Comparison of ENCODE assay signal across 11 mouse cellular contexts in the genomic region with DNA sequence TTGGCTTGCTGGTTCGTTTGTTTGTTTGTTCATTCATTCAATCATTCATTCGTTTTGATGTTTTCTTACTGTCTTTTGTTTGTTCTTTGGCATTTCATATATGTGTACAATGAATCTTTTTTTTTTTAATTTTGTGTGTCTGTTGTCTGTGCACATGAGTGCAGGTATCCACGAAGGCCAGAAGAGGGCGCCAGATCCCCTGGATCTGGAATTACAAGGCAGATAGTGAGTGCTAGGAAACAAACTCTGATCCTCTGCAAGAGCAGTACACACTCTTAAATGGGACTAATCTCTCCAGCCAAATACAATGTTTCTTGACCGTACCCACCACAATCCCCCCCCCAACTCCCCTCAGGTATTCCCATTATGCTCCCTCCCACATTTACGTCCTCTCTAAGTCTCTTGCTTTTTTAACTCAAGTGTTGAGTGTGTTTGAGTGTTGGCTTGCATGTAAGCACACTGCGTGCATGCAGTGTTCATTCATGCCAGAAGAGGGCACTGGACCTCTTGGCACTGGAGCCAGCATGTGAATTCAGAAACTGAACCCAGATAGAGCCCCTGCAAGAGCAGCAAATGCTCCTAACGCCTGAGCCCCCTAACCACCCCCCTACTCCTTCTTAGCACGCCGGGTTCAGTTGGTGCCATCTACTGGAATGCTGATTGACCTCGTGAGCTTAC. TPM values are rescaled to one million over a fixed set of nuclear protein-coding genes. Genes with fewer than 3 reads are reported as not detected.
DNase-seq lines count a peak whose midpoint lies in the region; ATAC-seq and TF ChIP-seq lines count a peak whose summit lies in the region.
"Had no signal": no experiment of that assay in that cellular context is flagged by ENCODE, and none has a peak within 500 bp of the region (broad histone marks: within the 10 kb centered on the region; RNA-seq: fewer than 3 reads in every experiment).

No protein-coding gene starts in this region.

- H3K9ac ChIP-seq in liver, adult 2 months (ENCODE audit: low read depth, low read length): no peak overlapping the region
- no peak overlapping the region for H3K9ac ChIP-seq in liver, embryonic 11.5 days (ENCODE audit: low read depth, low read length)
- H3K9ac ChIP-seq in ES-E14 (ENCODE audit: insufficient read depth, low read depth, low read length, poor library complexity, severe bottlenecking): no peak overlapping the region
- H3K9ac ChIP-seq in liver, embryonic 14.5 days (replicated peaks): no peak overlapping the region
- H3K9ac ChIP-seq: heart, embryonic 15.5 days had no signal

- TF ChIP-seq CTCF in liver, adult 2 months (IDR thresholded peaks at IDR 0.05; ENCODE audit: low read depth, low read length): peak; percentile 54
- TF ChIP-seq CTCF in liver, embryonic 14.5 days (IDR thresholded peaks at IDR 0.05; ENCODE audit: low read depth): peak; percentile 64

- no peak overlapping the region for H3K4me3 ChIP-seq in liver, adult 2 months (ENCODE audit: insufficient read depth, low read depth, low read length)
- H3K4me3 ChIP-seq in liver, embryonic 11.5 days (ENCODE audit: low read depth, low read length): no peak overlapping the region
- no peak overlapping the region for H3K4me3 ChIP-seq in ES-E14 (ENCODE audit: insufficient read depth in 1 of 2, low read depth in 1 of 2, low read length in 2 of 2, poor library complexity in 1 of 2, severe bottlenecking in 1 of 2)
- H3K4me3 ChIP-seq in liver, embryonic 14.5 days (ENCODE audit: insufficient read depth in 1 of 2, low read depth in 2 of 2, low read length in 2 of 2): no peak overlapping the region
- H3K4me3 ChIP-seq: heart, embryonic 15.5 days; megakaryocyte, embryonic 14.5 days; myocyte had no signal

- no peaks in the 10 kb centered on the region for H3K79me2 ChIP-seq in liver, adult 2 months (ENCODE audit: control insufficient read depth, insufficient read depth, low read length)

- H3K27ac ChIP-seq in liver, adult 2 months (replicated peaks; ENCODE audit: insufficient read depth, low read depth, low read length): no peak overlapping the region
- H3K27ac ChIP-seq in liver, embryonic 11.5 days (ENCODE audit: low read depth, low read length): no peak overlapping the region
- no peak overlapping the region for H3K27ac ChIP-seq in ES-E14 (ENCODE audit: insufficient read depth, low read depth, low read length, poor library complexity, severe bottlenecking)
- H3K27ac ChIP-seq in liver, embryonic 14.5 days: no peak overlapping the region
- H3K27ac ChIP-seq: heart, embryonic 15.5 days had no signal

- H3K4me2 ChIP-seq in liver, embryonic 11.5 days: no peak overlapping the region
- H3K4me2 ChIP-seq in liver, embryonic 14.5 days (ENCODE audit: low read depth): no peak overlapping the region
- H3K4me2 ChIP-seq: heart, embryonic 15.5 days had no signal

- no peaks in the 10 kb centered on the region for H3K4me1 ChIP-seq in liver, adult 2 months (ENCODE audit: control insufficient read depth, insufficient read depth, low read length)
- no peaks in the 10 kb centered on the region; the same call in 1 of the 2 replicates for H3K4me1 ChIP-seq in liver, embryonic 11.5 days (replicated peaks; ENCODE audit: control insufficient read depth, insufficient read depth, low read length)
- peaks cover 2 to 15% of the 10 kb centered on the region in 2 experiments; a peak in 2 of 4 replicates for H3K4me1 ChIP-seq in ES-E14 (ENCODE audit: control insufficient read depth in 2 of 2, insufficient read depth in 2 of 2, low read length in 2 of 2, poor library complexity in 1 of 2)
- H3K4me1 ChIP-seq in liver, embryonic 14.5 days (replicated peaks; ENCODE audit: control insufficient read depth in 2 of 2, insufficient read depth in 2 of 2, low read length in 1 of 2): 0 out of 4 replicates have a peak, but pooled peaks cover 0 to 2% of the 10 kb centered on the region in 2 experiments

- no peak for TF ChIP-seq POLR2A in liver, adult 2 months (IDR thresholded peaks at IDR 0.05; ENCODE audit: extremely low read depth, insufficient read depth, low read length)

- TF ChIP-seq EP300 in liver, embryonic 14.5 days (IDR thresholded peaks at IDR 0.05; ENCODE audit: low read depth): no peak

- H3K9me3 ChIP-seq in liver, embryonic 11.5 days (ENCODE audit: control insufficient read depth, low read length): peaks cover 3% of the 10 kb centered on the region; the same call in 1 of the 2 replicates
- H3K9me3 ChIP-seq in ES-E14 (ENCODE audit: control insufficient read depth, insufficient read depth, low read depth, low read length): no peaks in the 10 kb centered on the region
- H3K9me3 ChIP-seq in liver, embryonic 14.5 days (ENCODE audit: control insufficient read depth, low read length): no peaks in the 10 kb centered on the region

- no peak for ATAC-seq in liver, embryonic 11.5 days (replicated peaks; ENCODE audit: low FRiP score)
- ATAC-seq in liver, embryonic 14.5 days (ENCODE audit: insufficient read depth): no peak

- DNase-seq in cerebellum, postnatal 14 days: peak; percentile 20 to 44
- no peak for DNase-seq in cerebellum, postnatal 10 days
- no peak for DNase-seq in liver, adult 2 months (ENCODE audit: extremely low read depth, low read depth, low spot score)
- DNase-seq in liver, embryonic 11.5 days (ENCODE audit: low spot score): no peak
- DNase-seq in ES-E14 (ENCODE audit: low read depth, low spot score): peak; percentile 66
- no peak for DNase-seq in liver, embryonic 14.5 days (ENCODE audit: low read depth in 3 of 3, low spot score in 3 of 3)
- DNase-seq in gastrocnemius, postnatal 25 days: no peak
- no peak for DNase-seq in layer of hippocampus, postnatal 14 days (ENCODE audit: low spot score in 2 of 2)

- WGBS in liver, adult 2 months: 70% methylated on average over 11 of the region's 11 CpGs
- WGBS in liver, embryonic 11.5 days: 57% methylated on average over 11 of the region's 11 CpGs
- 53% methylated on average over 11 of the region's 11 CpGs for WGBS in liver, embryonic 14.5 days (ENCODE audit: insufficient replicate concordance)

- no peaks in the 10 kb centered on the region for H3K27me3 ChIP-seq in liver, adult 2 months (ENCODE audit: control insufficient read depth, insufficient read depth, low read length)
- H3K27me3 ChIP-seq in liver, embryonic 11.5 days (replicated peaks; ENCODE audit: control insufficient read depth, insufficient read depth, low read length): no peaks in the 10 kb centered on the region
- H3K27me3 ChIP-seq in liver, embryonic 14.5 days (ENCODE audit: control insufficient read depth, insufficient read depth, low read length): no peaks in the 10 kb centered on the region
- H3K27me3 ChIP-seq: heart, embryonic 15.5 days had no signal

- in situ Hi-C loops in ES-E14 (cut with MboI; ENCODE audit: low sequenced_read_pairs in 2 of 2, unreplicated experiment in 2 of 2): no loop called here

- H3K36me3 ChIP-seq in liver, adult 2 months (ENCODE audit: control insufficient read depth, insufficient read depth, low read length): no peaks in the 10 kb centered on the region
- H3K36me3 ChIP-seq in liver, embryonic 11.5 days (ENCODE audit: control insufficient read depth, insufficient read depth, low read length): no peaks in the 10 kb centered on the region
- no peaks in the 10 kb centered on the region for H3K36me3 ChIP-seq in ES-E14 (ENCODE audit: control insufficient read depth, insufficient read depth, low read length, poor library complexity, severe bottlenecking)
- H3K36me3 ChIP-seq in liver, embryonic 14.5 days (replicated peaks; ENCODE audit: control insufficient read depth, insufficient read depth, low read depth): no peaks in the 10 kb centered on the region
- H3K36me3 ChIP-seq: heart, embryonic 15.5 days had no signal

TF ChIP-seq in ES-E14, 5 proteins besides CTCF, POLR2A, EP300 and RAD21:
- TF ChIP-seq CHD2 (IDR thresholded peaks at IDR 0.05; ENCODE audit: low read depth, low read length) (no peak), ZNF384 (IDR thresholded peaks at IDR 0.05; ENCODE audit: low read depth, low read length) (peak; percentile 49; the same call in 1 of the 2 replicates)

RNA-seq across cellular contexts. Expression of gene Dnajc11, which starts 33.6 kb away (rescaled TPM):
- total RNA-seq in liver, adult 2 months (2014; rRNA removed): 23.9 and 27.4 TPM in 2 replicates
- polyA plus RNA-seq in liver, adult 2 months (2012; rRNA removed): 47.9 and 52.6 TPM in 2 replicates
- 101 and 102 TPM in 2 replicates for polyA plus RNA-seq in liver, embryonic 11.5 days (2014; fragmentation: Nextera tagmentation; extraction: Ambion mirVana)
- 98.2 and 103 TPM in 2 replicates for total RNA-seq in ES-E14 (2012; rRNA removed)
- polyA plus RNA-seq in liver, embryonic 14.5 days (2012; rRNA removed): 32.9 and 34.4 TPM in 2 replicates
- 32.9 and 42.2 TPM in 2 replicates for polyA plus RNA-seq in liver, embryonic 14.5 days (2014; fragmentation: Nextera tagmentation; extraction: Ambion mirVana)
- total RNA-seq in gastrocnemius, postnatal 25 days (2021): 10 to 100 TPM; 59.3 to 68.8 TPM
- 10 to 100 TPM; 66.9 to 70.5 TPM for total RNA-seq in layer of hippocampus, postnatal 14 days (2021)

RNA-seq across cellular contexts. Expression of gene Camta1, which starts 38.2 kb away (rescaled TPM):
- total RNA-seq in liver, adult 2 months (2014; rRNA removed): 2.7 and 6.1 TPM in 2 replicates
- polyA plus RNA-seq in liver, adult 2 months (2012; rRNA removed): 2.4 and 2.7 TPM in 2 replicates
- polyA plus RNA-seq in liver, embryonic 11.5 days (2014; fragmentation: Nextera tagmentation; extraction: Ambion mirVana): 72.5 and 93.9 TPM in 2 replicates
- total RNA-seq in ES-E14 (2012; rRNA removed): 9.3 and 15.5 TPM in 2 replicates
- polyA plus RNA-seq in liver, embryonic 14.5 days (2012; rRNA removed): 4.8 and 7.3 TPM in 2 replicates
- 31.0 and 32.8 TPM in 2 replicates for polyA plus RNA-seq in liver, embryonic 14.5 days (2014; fragmentation: Nextera tagmentation; extraction: Ambion mirVana)
- 100 to 1,000 TPM in 1 of 2 experiments, 10 to 100 TPM in 1; 91.0 to 104 TPM for total RNA-seq in gastrocnemius, postnatal 25 days (2021)
- total RNA-seq in layer of hippocampus, postnatal 14 days (2021): 100 to 1,000 TPM; 230 to 235 TPM

Comparison
In these comparisons a context has a peak if more than half of its experiments do, and no peak if none do; other contexts are left out.
1. DNase-seq: peak in cerebellum, postnatal 14 days (2 of 2) and ES-E14 (single experiment); none in cerebellum, postnatal 10 days (0 of 2), liver, adult 2 months (single experiment), liver, embryonic 11.5 days (single experiment), liver, embryonic 14.5 days (0 of 3), gastrocnemius, postnatal 25 days (single experiment) and layer of hippocampus, postnatal 14 days (0 of 2).